Mouse (Mus musculus) limb, embryonic 11.5 days (tissue): ENCODE results near the gene Tbx22. TPM values are rescaled to one million over a fixed set of nuclear protein-coding genes. Genes with fewer than 3 reads are reported as not detected.

Experiments
- ATAC-seq: fragments of 200-750 bp; cut with Nextera tagmentation; 2 replicates; pipeline ENCODE4 v1.8.0; 2017; ENCODE audit warnings: low read depth; ENCODE audit not compliant: insufficient number of reproducible peaks, low FRiP score, low TSS enrichment
- DNase-seq: peaks from one replicate; pipeline ENCODE4 v3.0.0-alpha.2; 2015; ENCODE audit warnings: low spot score
- H3K27ac ChIP-seq: fragments of 300-500 bp; sonication (generic); replicated peaks from 2 replicates; pipeline ENCODE4 v1.5.1; 2014; ENCODE audit warnings: low read depth, mild to moderate bottlenecking, low read length
- H3K27me3 ChIP-seq: fragments of 300-500 bp; sonication (generic); 2 replicates; pipeline ENCODE4 v1.6.1; 2014; ENCODE audit warnings: mild to moderate bottlenecking, low read length, mixed read lengths; ENCODE audit not compliant: control insufficient read depth, insufficient read depth
- H3K36me3 ChIP-seq: fragments of 300-500 bp; sonication (generic); 2 replicates; pipeline ENCODE4 v1.6.1; 2014; ENCODE audit warnings: mild to moderate bottlenecking, low read length, moderate library complexity, mixed read lengths; ENCODE audit not compliant: control insufficient read depth, insufficient read depth
- H3K4me1 ChIP-seq: fragments of 300-500 bp; sonication (generic); 2 replicates; pipeline ENCODE4 v1.6.1; 2014; ENCODE audit warnings: low read length, mixed read lengths; ENCODE audit not compliant: control insufficient read depth, insufficient read depth
- H3K4me2 ChIP-seq: fragments of 300-500 bp; sonication (generic); 2 replicates; pipeline ENCODE4 v1.6.1; 2014; ENCODE audit warnings: low read depth, mild to moderate bottlenecking, moderate library complexity; ENCODE audit not compliant: severe bottlenecking
- H3K4me3 ChIP-seq: fragments of 300-500 bp; sonication (generic); 2 replicates; pipeline ENCODE4 v1.5.1; 2014; ENCODE audit warnings: low read depth, low read length
- H3K9ac ChIP-seq: fragments of 300-500 bp; sonication (generic); 2 replicates; pipeline ENCODE4 v1.6.1; 2014; ENCODE audit warnings: mild to moderate bottlenecking, low read length
- H3K9me3 ChIP-seq: fragments of 300-500 bp; sonication (generic); 2 replicates; pipeline ENCODE4 v1.6.1; 2016; ENCODE audit warnings: low read length; ENCODE audit not compliant: control insufficient read depth
- WGBS: fragments of 180-500 bp; shearing (Covaris S2); extraction: QIAGEN DNeasy Blood & Tissue Kit; methylation state at CpG from one replicate; pipeline ENCODE4 v1.1.7; 2014; 5-methylcytosine and 5-hydroxymethylcytosine counted together
- polyA plus RNA-seq: library from polyadenylated mRNA; unstranded; fragments of >200 nt; fragmentation: Nextera tagmentation; extraction: Ambion mirVana; gene quantifications from 2 replicates; pipeline ENCODE4 v1.2.1, GENCODE M21; 2014

Gene Tbx22
- polyA plus RNA-seq = 1.0 and 1.1 TPM in 2 replicates

- Histone ChIP-seq H3K4me3 (no peak within 1 kb of the TSS), H3K4me1 (no peaks in the 10 kb centered on the region), H3K9me3 (no peaks in the 10 kb centered on the region), H3K36me3 (no peaks in the 10 kb centered on the region), H3K27me3 (no peaks in the 10 kb centered on the region), H3K27ac (no peak within 1 kb of the TSS), H3K9ac (no peak within 1 kb of the TSS), H3K4me2 (no peak within 1 kb of the TSS)
- WGBS = 55% methylated on average over 2 of the region's 2 CpGs
- no peak for DNase-seq
- no peak for ATAC-seq
These were observed at the start of gene Tbx22 for GRCm38 (mm10) chrX:107667664-107668063. TSS of gene Tbx22 (plus strand) at chrX:107667964.

- Histone ChIP-seq H3K4me3 (no peak overlapping the region), H3K27me3 (no peaks in the 10 kb centered on the region), H3K4me1 (no peaks in the 10 kb centered on the region), H3K9me3 (no peaks in the 10 kb centered on the region), H3K4me2 (no peak overlapping the region), H3K36me3 (no peaks in the 10 kb centered on the region), H3K9ac (no peak overlapping the region), H3K27ac (no peak overlapping the region)
- ATAC-seq = no peak
- no peak for DNase-seq
- 28% methylated on average over 1 of the region's 1 CpGs for WGBS
These were observed 913 bp downstream of the Tbx22 start for GRCm38 (mm10) chrX:107668677-107669076.

GRCm38 (mm10) chrX:107679203-107679602 is 11.4 kb downstream of the Tbx22 start:
- Histone ChIP-seq H3K4me3 (peak overlapping the region; percentile 16; the same call in 1 of the 2 replicates), H3K27me3 (peaks cover 15% of the 10 kb centered on the region), H3K9me3 (no peaks in the 10 kb centered on the region), H3K36me3 (no peaks in the 10 kb centered on the region), H3K9ac (no peak overlapping the region), H3K4me2 (peak overlapping the region; percentile 36), H3K27ac (no peak overlapping the region), H3K4me1 (no peaks in the 10 kb centered on the region)
- DNase-seq (peak; percentile 45), ATAC-seq (no peak)
- WGBS = 18% methylated on average over 10 of the region's 10 CpGs

- no peak for ATAC-seq
- Histone ChIP-seq H3K36me3 (no peaks in the 10 kb centered on the region), H3K27me3 (no peaks in the 10 kb centered on the region), H3K4me3 (no peak overlapping the region), H3K4me2 (no peak overlapping the region), H3K4me1 (no peaks in the 10 kb centered on the region), H3K27ac (no peak overlapping the region), H3K9ac (no peak overlapping the region), H3K9me3 (no peaks in the 10 kb centered on the region)
- no peak for DNase-seq
- WGBS = 84% methylated on average over 1 of the region's 1 CpGs
These were observed 40.8 kb downstream of the Tbx22 start for GRCm38 (mm10) chrX:107708584-107708983.

GRCm38 (mm10) chrX:107723541-107723940 is 55.8 kb downstream of the Tbx22 start:
- DNase-seq = peak; percentile 21
- no peak overlapping the region for H3K9ac ChIP-seq
- H3K9me3 ChIP-seq = no peaks in the 10 kb centered on the region
- 36% methylated on average over 1 of the region's 1 CpGs for WGBS
- no peaks in the 10 kb centered on the region for H3K27me3 ChIP-seq
- ATAC-seq = peak; percentile 68; the same call in 1 of the 2 replicates
- H3K4me1 ChIP-seq = no peaks in the 10 kb centered on the region
- H3K36me3 ChIP-seq = no peaks in the 10 kb centered on the region
- H3K4me3 ChIP-seq = no peak overlapping the region
- H3K4me2 ChIP-seq = no peak overlapping the region
- no peak overlapping the region for H3K27ac ChIP-seq

Other genes starting within 250 kb of the Tbx22 start
- gene Tent5d, start 124.6 kb downstream of the Tbx22 start, polyA plus RNA-seq = 0.11 and 0.43 TPM in 2 replicates
- 7.4 and 8.7 TPM in 2 replicates for gene 2610002M06Rik, start 148.4 kb downstream of the Tbx22 start, polyA plus RNA-seq